Mouse (Mus musculus) small intestine, adult 2 months (tissue): Measurements from ENCODE around the gene Tango2.

Experiments
- CTCF ChIP-seq: fragments of 200-500 bp; IDR thresholded peaks from 2 replicates; pipeline ENCODE4 v1.5.1; 2012; ENCODE audit warnings: low read depth, mild to moderate bottlenecking, control low read depth, inconsistent platforms, low read length, moderate library complexity, mixed read lengths; ENCODE audit not compliant: insufficient replicate concordance, insufficient read length; ENCODE audit errors: extremely low read depth
- POLR2A ChIP-seq: fragments of 200-500 bp; IDR thresholded peaks from 2 replicates; pipeline ENCODE4 v1.6.1; 2012; ENCODE audit warnings: low read depth, mild to moderate bottlenecking, control low read depth, inconsistent platforms, low read length, moderate library complexity

- TF ChIP-seq CTCF (no peak), POLR2A (no peak)
These were observed 5.2 kb upstream of the Tango2 start for GRCm38 (mm10) chr16:18353106-18353505.
